Mouse (Mus musculus) liver, embryonic 14.5 days (tissue): Measurements from ENCODE around the gene Samd15.

ENCODE experiments used
- CTCF ChIP-seq: IDR thresholded peaks from 2 replicates; pipeline ENCODE4 v1.5.1; 2016; ENCODE audit warnings: antibody characterized with exemption, low read depth, control low read depth
- EP300 ChIP-seq: IDR thresholded peaks from 2 replicates; pipeline ENCODE4 v1.6.1; 2016; ENCODE audit warnings: antibody characterized with exemption, low read depth

DNA sequence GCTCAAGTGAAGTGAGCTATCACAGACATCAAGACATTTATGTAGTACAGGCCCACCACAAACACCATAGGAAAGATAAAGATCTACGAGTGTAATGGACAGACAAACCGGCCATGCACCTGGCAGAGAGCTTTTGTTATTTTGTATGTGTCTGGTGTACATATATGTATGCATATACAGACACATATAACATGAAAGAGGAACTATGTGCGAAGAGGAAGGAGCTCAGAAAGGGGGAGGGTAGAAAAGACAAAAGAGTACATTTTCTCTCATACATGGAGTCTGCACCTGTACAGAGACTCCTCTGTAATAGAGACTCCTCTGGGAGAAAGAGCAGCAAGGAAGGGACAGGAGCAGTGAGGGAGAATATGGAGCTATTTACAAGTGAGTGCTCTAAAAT, 6.5 kb upstream of the Samd15 start:
- TF ChIP-seq CTCF (no peak), EP300 (no peak)
